In the genomic region with DNA sequence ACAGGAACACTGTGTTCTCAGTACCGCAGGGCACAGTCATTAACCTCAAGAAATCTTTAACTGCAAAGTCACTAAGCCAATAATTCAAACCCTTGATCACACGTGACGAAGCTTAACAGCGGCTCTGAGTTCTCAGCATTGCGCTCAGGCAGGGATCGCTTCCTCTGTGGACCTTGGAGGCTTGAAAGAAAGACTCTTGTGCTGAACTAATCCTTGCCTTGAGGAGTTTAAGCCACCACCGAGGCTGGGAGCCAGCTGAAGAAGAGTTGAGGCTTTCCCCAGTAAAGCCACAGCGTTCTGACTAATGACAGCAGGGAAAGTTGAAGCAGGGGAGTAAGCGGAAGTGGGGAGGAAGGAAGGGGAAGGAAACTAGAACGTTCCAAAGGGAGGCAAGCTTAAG, we compare ENCODE assay signal across 12 mouse cellular contexts.
DNase-seq lines count a peak whose midpoint lies in the region; ATAC-seq and TF ChIP-seq lines count a peak whose summit lies in the region.
"Had no signal": no experiment of that assay in that cellular context is flagged by ENCODE, and none has a peak within 500 bp of the region (broad histone marks: within the 10 kb centered on the region; RNA-seq: fewer than 3 reads in every experiment).

No protein-coding gene starts in this region.

- DNase-seq in kidney, adult 18-20 months, result peak; percentile 63
- no peak for DNase-seq in kidney, postnatal 4 days
- no peak for DNase-seq in MEL (ENCODE audit: low read depth, low spot score)
- peak; percentile 52 to 74 for DNase-seq in kidney, adult 8-10 months
- no peak for DNase-seq in forebrain, postnatal 0 days
- no peak for DNase-seq in embryo, embryonic 9.5 days (ENCODE audit: extremely low spot score)
- no peak for DNase-seq in left cerebral cortex, postnatal 25 days (ENCODE audit: low spot score in 2 of 2)
- DNase-seq: adrenal gland, postnatal 14 days; heart, postnatal 4 days had no signal

- H3K36me3 ChIP-seq in MEL (ENCODE audit: control insufficient read depth in 1 of 2, insufficient read depth in 2 of 2, low read length in 2 of 2), result peaks cover 0 to 10% of the 10 kb centered on the region in 2 experiments; a peak in 2 of 4 replicates
- H3K36me3 ChIP-seq in forebrain, postnatal 0 days (ENCODE audit: insufficient read depth), result no peaks in the 10 kb centered on the region
- H3K36me3 ChIP-seq: G1E had no signal

- no peak for TF ChIP-seq EP300 in MEL (IDR thresholded peaks at IDR 0.05; ENCODE audit: low read depth in 1 of 2, low read length in 2 of 2)

- no peak overlapping the region for H3K9ac ChIP-seq in MEL (ENCODE audit: control insufficient read depth, low read depth, low read length, poor library complexity, severe bottlenecking)
- H3K9ac ChIP-seq in forebrain, postnatal 0 days, result no peak overlapping the region

- H3K79me2 ChIP-seq in MEL (ENCODE audit: control insufficient read depth, insufficient read depth, low read length, poor library complexity), result no peaks in the 10 kb centered on the region

- no peak for TF ChIP-seq RAD21 in MEL (IDR thresholded peaks at IDR 0.05; ENCODE audit: low read depth, low read length)

- peak; percentile 34; the same call in 1 of the 2 replicates for ATAC-seq in neutrophil, adult 5-6 weeks (ENCODE audit: extremely low read depth, insufficient number of reproducible peaks, low FRiP score, poor library complexity, severe bottlenecking)
- ATAC-seq in forebrain, postnatal 0 days, result no peak
- ATAC-seq: lung, postnatal 0 days had no signal

- no peak for TF ChIP-seq CTCF in MEL (IDR thresholded peaks at IDR 0.05 in 2 of 3, conservative IDR thresholded peaks at IDR 0.05 in 1 of 3; ENCODE audit: control insufficient read depth in 1 of 3, insufficient read depth in 1 of 3, low read depth in 2 of 3, low read length in 3 of 3, poor library complexity in 1 of 3, severe bottlenecking in 1 of 3)
- no peak for TF ChIP-seq CTCF in forebrain, postnatal 0 days (IDR thresholded peaks at IDR 0.05; ENCODE audit: low read depth)

- H3K27me3 ChIP-seq in MEL (ENCODE audit: control insufficient read depth in 1 of 2, insufficient read depth in 2 of 2, low read length in 2 of 2), result no peaks in the 10 kb centered on the region
- no peaks in the 10 kb centered on the region for H3K27me3 ChIP-seq in forebrain, postnatal 0 days (ENCODE audit: insufficient read depth, low read length)

- no peak overlapping the region for H3K4me2 ChIP-seq in forebrain, postnatal 0 days (ENCODE audit: low read depth)

- H3K4me1 ChIP-seq in MEL (ENCODE audit: control insufficient read depth in 1 of 2, insufficient read depth in 2 of 2, low read length in 2 of 2), result peaks cover 2 to 17% of the 10 kb centered on the region in 2 experiments; a peak in 2 of 4 replicates
- no peaks in the 10 kb centered on the region for H3K4me1 ChIP-seq in forebrain, postnatal 0 days (ENCODE audit: insufficient read depth)

- intact Hi-C loops in left cerebral cortex, postnatal 25 days (cut with DNase I), result no loop called here

- H3K4me3 ChIP-seq in MEL (ENCODE audit: control insufficient read depth in 1 of 2, insufficient read depth in 1 of 2, low read depth in 2 of 2, low read length in 2 of 2), result no peak overlapping the region
- H3K4me3 ChIP-seq in forebrain, postnatal 0 days (ENCODE audit: low read depth, low read length), result no peak overlapping the region

- no peaks in the 10 kb centered on the region for H3K9me3 ChIP-seq in MEL (replicated peaks; ENCODE audit: insufficient read depth, low read length)
- H3K9me3 ChIP-seq in forebrain, postnatal 0 days (ENCODE audit: low read length), result no peaks in the 10 kb centered on the region
- H3K9me3 ChIP-seq: G1E had no signal

- WGBS in forebrain, postnatal 0 days, result 70% methylated on average over 10 of the region's 10 CpGs

- no peak for TF ChIP-seq POLR2A in MEL (IDR thresholded peaks at IDR 0.05; ENCODE audit: control insufficient read depth in 1 of 2, insufficient read depth in 1 of 2, low read depth in 1 of 2, low read length in 2 of 2, poor library complexity in 1 of 2)

- no peak overlapping the region for H3K27ac ChIP-seq in MEL (ENCODE audit: control insufficient read depth, low read depth, low read length)
- no peak overlapping the region for H3K27ac ChIP-seq in forebrain, postnatal 0 days (ENCODE audit: low read depth, low read length)

TF ChIP-seq in MEL, 35 proteins besides CTCF, POLR2A, EP300 and RAD21:
- TF ChIP-seq RCOR1 (IDR thresholded peaks at IDR 0.05; ENCODE audit: low read depth, low read length) (0 out of 2 replicates have a peak, but pooled peaks have one; percentile 6), MAZ (IDR thresholded peaks at IDR 0.05; ENCODE audit: low read depth, low read length) (no peak)

Comparison
In these comparisons a context has a peak if more than half of its experiments do, and no peak if none do; other contexts are left out.
1. DNase-seq: peak in kidney, adult 18-20 months (single experiment) and kidney, adult 8-10 months (2 of 2); none in kidney, postnatal 4 days (0 of 2), MEL (single experiment), forebrain, postnatal 0 days (single experiment), embryo, embryonic 9.5 days (single experiment) and left cerebral cortex, postnatal 25 days (0 of 2).